Mouse (Mus musculus) left cerebral cortex, postnatal 14 days (tissue): ENCODE data around the gene Ckap5. TPM values are rescaled to one million over a fixed set of nuclear protein-coding genes. Genes with fewer than 3 reads are reported as not detected.
"Not testable (repeated sequence)": the region's sequence is repeated elsewhere in the genome, so short reads cannot be mapped to it uniquely, and the experiment has no call there.

Source experiments
- DNase-seq, 2 experiments: peaks; one replicate each; pipeline ENCODE4 v3.0.0; 2021 to 2022; ENCODE audit warnings: low spot score in 2 of 2, mixed read lengths in 1 of 2
- intact Hi-C: fragments of 180-260 bp; cut with DNase I; formaldehyde crosslinking; loops from one replicate; pipeline ENCODE4 v1.15.1; 2025
- total RNA-seq, 2 experiments: library from RNA; stranded (reverse); gene quantifications; 2 replicates each; pipeline ENCODE4 v1.2.3; 2021

Gene Ckap5
- total RNA-seq, 2 experiments from 2014 or later, result 119 to 124 TPM

- intact Hi-C loops, result not testable (repeated sequence)
These were observed 82.8 kb downstream of the Ckap5 start for GRCm38 (mm10) chr2:91609370-91609769.

DNA sequence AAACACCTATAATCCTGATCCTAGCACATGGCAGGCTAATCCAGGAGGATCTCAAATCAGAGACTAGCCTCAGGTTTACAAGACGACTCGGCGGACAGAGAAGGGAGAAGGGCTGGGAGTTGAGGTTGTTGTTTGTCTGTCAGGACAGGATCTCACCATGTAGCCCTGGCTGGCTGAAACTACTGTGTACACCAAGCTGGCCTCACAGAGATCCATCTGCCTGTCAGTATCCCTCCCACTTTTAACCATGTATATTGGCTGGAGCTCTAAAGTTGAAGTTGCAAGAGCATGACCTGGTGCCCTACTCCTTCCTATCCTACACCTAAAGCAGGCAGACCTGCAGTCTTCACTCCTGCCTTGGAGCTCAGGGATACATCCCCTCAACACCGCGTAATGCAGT is 95.8 kb downstream of the Ckap5 start:
- intact Hi-C loops, result no loop called here
- DNase-seq, result no peak

More at GRCm38 (mm10) chr2:91609370-91609769, 82.8 kb downstream of the Ckap5 start:
- not testable (repeated sequence) for DNase-seq

DNA sequence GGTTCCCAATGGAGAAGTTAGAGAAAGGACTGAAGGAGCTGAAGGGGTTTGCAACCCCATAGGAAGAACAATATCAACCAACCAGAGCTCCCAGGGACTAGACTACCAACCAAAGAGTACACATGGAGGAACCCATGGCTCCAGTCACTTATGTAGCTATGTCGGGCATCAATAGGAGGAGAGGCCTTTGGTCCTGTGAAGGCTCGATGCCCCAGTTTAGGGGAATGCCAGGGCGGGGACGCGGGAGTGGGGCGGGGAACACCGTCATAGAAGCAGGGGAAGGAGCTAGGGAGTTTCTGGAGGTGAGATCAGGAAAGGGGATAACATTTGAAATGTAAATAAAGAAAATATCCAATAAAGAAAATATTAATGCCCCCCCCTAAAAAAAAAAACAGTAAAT is 96.8 kb downstream of the Ckap5 start:
- intact Hi-C loops, DNase-seq: not testable (repeated sequence)

- DNase-seq, result no peak
- intact Hi-C loops, result no loop called here
These were observed 100.9 kb downstream of the Ckap5 start for GRCm38 (mm10) chr2:91627486-91627885.

- intact Hi-C loops, result no loop called here
- DNase-seq, result no peak
These were observed 101.6 kb downstream of the Ckap5 start for GRCm38 (mm10) chr2:91628171-91628570.

DNA sequence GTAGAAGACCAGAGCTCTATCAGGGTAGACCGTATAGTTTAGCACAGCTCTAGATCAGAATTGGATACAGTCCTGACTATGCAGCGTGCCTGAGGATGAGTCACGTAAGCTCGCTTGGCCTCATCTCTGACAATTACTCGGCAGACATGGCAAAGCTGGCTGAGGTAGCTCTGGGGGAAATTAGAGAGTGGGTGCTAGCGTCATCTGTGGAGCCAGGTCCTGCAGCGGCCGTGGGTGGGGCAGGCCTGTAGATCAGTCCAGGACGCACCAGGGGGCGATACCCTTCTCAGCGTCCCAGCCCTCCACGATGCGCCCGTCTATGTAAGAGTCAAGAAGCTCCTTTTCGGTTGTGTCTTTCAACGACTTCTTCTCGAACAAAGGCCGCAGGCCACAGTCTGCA is 103.1 kb downstream of the Ckap5 start:
- DNase-seq, result no peak

GRCm38 (mm10) chr2:91630384-91630783 is 103.8 kb downstream of the Ckap5 start:
- intact Hi-C loops, result no loop called here
- no peak for DNase-seq

More for the DNA sequence above, 103.1 kb downstream of the Ckap5 start:
- intact Hi-C loops, result no loop called here

- intact Hi-C loops, result no loop called here
- no peak for DNase-seq
These were observed 105.3 kb downstream of the Ckap5 start for GRCm38 (mm10) chr2:91631826-91632225.

- intact Hi-C loops, result no loop called here
These were observed 105.8 kb downstream of the Ckap5 start for GRCm38 (mm10) chr2:91632316-91632715.

GRCm38 (mm10) chr2:91633334-91633977 is 106.9 kb downstream of the Ckap5 start:
- intact Hi-C loops, result no loop called here

More at GRCm38 (mm10) chr2:91632316-91632715, 105.8 kb downstream of the Ckap5 start:
- DNase-seq, result no peak

GRCm38 (mm10) chr2:91634841-91635240 is 108.3 kb downstream of the Ckap5 start:
- peak in 1 of 2 experiments; percentile 45 for DNase-seq
- intact Hi-C loops, result no loop called here

More at GRCm38 (mm10) chr2:91633334-91633977, 106.9 kb downstream of the Ckap5 start:
- no peak for DNase-seq

DNA sequence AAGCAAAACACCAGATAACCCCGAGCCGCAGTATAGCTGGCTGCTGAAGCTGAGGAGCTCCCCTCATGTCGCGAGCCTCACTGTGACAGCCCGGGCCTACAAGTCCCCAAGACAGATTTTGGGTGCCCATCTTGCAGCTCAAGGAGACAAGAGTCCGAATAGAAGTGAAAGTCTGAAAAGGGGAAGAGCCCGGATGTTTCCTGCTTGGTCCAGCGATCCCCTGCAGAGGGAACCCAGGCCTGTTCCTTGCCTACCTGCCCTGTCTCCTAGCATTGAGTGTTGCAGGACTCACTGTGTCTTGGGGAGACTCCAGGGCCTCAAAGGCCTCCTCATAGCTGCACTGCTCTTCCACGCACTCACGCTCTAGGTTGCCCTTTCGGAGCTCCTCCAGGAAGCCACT is 108.9 kb downstream of the Ckap5 start:
- intact Hi-C loops, result no loop called here
- no peak for DNase-seq

- DNase-seq, result no peak
- intact Hi-C loops, result no loop called here
These were observed 109.7 kb downstream of the Ckap5 start, which contains the start of gene F2 for GRCm38 (mm10) chr2:91636229-91636628. F2 (minus strand) TSS chr2:91636414.

DNA sequence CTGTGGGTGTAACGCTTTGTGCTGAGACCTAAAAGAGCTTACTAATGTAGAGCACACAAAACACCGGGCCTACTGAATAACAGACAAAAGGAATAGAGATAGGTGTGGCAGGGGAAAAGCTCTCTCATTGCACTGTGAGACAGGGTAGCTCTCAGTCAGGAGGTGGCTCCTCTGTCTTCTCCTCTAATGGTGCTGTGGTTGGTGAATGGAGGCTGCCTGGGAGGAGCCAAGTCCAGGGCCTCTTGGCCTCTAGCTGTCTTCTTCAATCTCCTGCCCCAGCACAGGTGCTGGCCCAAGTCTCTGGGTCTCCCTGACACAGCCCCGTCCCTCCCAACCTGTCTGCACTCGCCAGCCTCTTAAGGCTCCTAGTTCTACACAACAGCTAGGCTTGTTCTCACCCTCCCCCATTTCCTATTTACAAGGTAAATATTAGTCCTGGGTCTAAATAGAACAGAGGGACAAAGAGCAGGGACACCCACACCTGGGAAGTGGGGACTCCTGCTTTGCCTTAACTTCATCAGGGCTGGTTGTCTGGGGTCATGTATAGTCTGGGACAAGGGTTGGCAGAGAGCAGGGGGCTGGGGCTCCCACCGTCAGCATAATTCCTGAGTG is 110.3 kb downstream of the Ckap5 start:
- intact Hi-C loops, result no loop called here
- DNase-seq, result no peak

DNA sequence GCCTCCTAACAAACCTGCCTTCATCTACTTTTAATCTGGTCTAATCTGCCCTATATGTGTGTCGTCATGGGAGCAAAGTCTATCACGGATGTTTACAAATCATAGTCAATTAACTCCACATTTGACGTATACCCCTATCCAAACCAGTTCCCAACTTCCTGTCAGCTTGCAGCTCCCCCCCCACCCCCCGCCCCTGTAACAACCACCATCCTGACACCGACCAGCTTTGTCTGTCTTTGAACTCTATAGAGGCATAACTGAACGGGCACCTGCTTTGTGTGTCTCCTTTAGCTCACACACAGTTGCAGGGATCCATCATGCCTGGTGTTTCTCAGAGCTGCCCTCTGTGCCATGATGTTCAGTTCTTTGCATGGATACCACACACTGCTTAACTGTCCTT is 112.4 kb downstream of the Ckap5 start:
- no peak for DNase-seq

GRCm38 (mm10) chr2:91642825-91643415 is 116.4 kb downstream of the Ckap5 start:
- intact Hi-C loops, result no loop called here
- DNase-seq, result no peak

More for the DNA sequence above, 112.4 kb downstream of the Ckap5 start:
- intact Hi-C loops, result no loop called here

- intact Hi-C loops, result no loop called here
- no peak for DNase-seq
These were observed 117.5 kb downstream of the Ckap5 start for GRCm38 (mm10) chr2:91644021-91644420.

DNA sequence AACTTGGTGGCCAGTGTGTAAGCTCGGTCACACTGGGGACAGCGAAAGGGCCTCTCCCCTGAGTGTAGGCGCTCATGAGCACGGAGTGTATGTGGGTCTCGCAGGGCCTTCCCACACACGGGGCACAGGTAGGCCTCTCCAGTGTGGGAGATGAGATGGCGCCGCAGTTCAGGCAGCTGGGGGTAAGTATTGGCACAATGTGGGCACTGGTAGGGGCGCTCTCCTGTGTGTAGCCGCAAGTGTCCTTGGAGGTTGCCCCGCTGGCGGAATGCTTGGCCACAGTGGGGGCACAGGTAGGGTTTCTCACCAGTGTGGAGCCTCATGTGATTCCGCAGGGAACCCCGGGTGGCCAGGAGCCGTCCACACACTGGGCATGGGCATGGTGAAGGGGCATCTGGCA is 118.8 kb downstream of the Ckap5 start:
- intact Hi-C loops, result no loop called here
- DNase-seq, result no peak

DNA sequence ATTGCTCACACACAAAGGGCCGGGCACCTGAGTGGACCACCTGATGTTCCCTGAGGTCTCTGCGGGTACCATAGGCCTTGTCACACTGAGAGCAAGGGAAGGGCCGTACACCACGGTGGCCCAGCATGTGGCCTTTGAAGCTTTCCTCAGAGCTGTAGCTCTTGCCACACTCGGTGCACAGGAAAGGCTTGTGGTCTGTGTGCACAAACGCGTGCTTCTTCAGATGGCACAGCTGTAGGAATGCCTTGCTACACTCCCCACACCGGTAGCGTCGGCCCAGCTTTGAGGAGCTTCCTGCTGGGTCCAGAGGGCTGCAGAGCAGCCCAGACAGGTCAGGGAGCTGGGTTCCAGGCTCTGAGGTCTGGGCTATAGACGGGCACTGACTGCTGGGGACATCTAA is 119.2 kb downstream of the Ckap5 start:
- intact Hi-C loops, result no loop called here
- DNase-seq, result no peak

- intact Hi-C loops, result no loop called here
These were observed 120.2 kb downstream of the Ckap5 start for GRCm38 (mm10) chr2:91646733-91647132.

DNA sequence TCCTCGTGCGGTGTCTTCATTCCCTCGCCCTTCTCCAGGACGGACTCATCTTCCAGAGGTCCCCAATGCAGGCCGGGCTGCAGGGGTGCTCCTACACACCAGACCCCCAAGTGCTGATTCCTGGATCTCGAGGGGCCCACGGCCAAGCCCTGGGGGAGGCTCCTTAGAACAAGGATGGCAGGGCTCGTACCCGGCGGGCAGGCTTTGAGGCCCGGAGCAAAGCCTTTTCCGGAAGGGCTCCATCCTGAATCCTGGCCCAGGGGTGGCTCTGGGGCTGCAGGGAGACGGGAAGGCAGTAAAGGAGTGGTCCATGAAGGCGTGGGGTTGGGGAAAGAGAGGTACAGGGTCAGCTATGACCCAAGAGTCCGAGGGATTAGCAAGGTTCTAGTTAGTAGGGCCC is 122.6 kb downstream of the Ckap5 start:
- intact Hi-C loops, result no loop called here
- no peak for DNase-seq

More at GRCm38 (mm10) chr2:91646733-91647132, 120.2 kb downstream of the Ckap5 start:
- DNase-seq, result peak; percentile 64 to 78
